Mouse (Mus musculus) embryonic facial prominence, embryonic 13.5 days (tissue): ENCODE measurements around the gene Kdm2a. TPM values are rescaled to one million over a fixed set of nuclear protein-coding genes. Genes with fewer than 3 reads are reported as not detected.

ENCODE experiments used
- ATAC-seq: fragments of 200-750 bp; cut with Nextera tagmentation; 2 replicates; pipeline ENCODE4 v1.8.0; 2017; ENCODE audit warnings: low read depth; ENCODE audit not compliant: insufficient number of reproducible peaks, insufficient read depth, low FRiP score, low TSS enrichment
- H3K27ac ChIP-seq: fragments of 300-500 bp; sonication (generic); 2 replicates; pipeline ENCODE4 v1.5.1; 2015; ENCODE audit warnings: moderate library complexity, mild to moderate bottlenecking, inconsistent platforms
- H3K27me3 ChIP-seq: fragments of 300-500 bp; sonication (generic); 2 replicates; pipeline ENCODE4 v1.6.1; 2015; ENCODE audit warnings: mild to moderate bottlenecking, inconsistent platforms
- H3K36me3 ChIP-seq: fragments of 300-500 bp; sonication (generic); 2 replicates; pipeline ENCODE4 v1.6.1; 2015; ENCODE audit warnings: mild to moderate bottlenecking, inconsistent platforms
- H3K4me1 ChIP-seq: fragments of 300-500 bp; sonication (generic); 2 replicates; pipeline ENCODE4 v1.6.1; 2015; ENCODE audit warnings: inconsistent platforms
- H3K4me2 ChIP-seq: fragments of 300-500 bp; sonication (generic); 2 replicates; pipeline ENCODE4 v1.6.1; 2015; ENCODE audit warnings: moderate library complexity, mild to moderate bottlenecking, inconsistent platforms
- H3K4me3 ChIP-seq: fragments of 300-500 bp; sonication (generic); 2 replicates; pipeline ENCODE4 v1.5.1; 2015; ENCODE audit warnings: mild to moderate bottlenecking, inconsistent platforms
- H3K9ac ChIP-seq: fragments of 300-500 bp; sonication (generic); 2 replicates; pipeline ENCODE4 v1.6.1; 2015; ENCODE audit warnings: mild to moderate bottlenecking, inconsistent platforms
- H3K9me3 ChIP-seq: fragments of 300-500 bp; sonication (generic); 2 replicates; pipeline ENCODE4 v1.6.1; 2016; ENCODE audit warnings: inconsistent platforms
- WGBS: fragments of 180-500 bp; shearing (Covaris S2); methylation state at CpG from one replicate; pipeline ENCODE4 v1.1.7; 2015; ENCODE audit warnings: mixed read lengths; 5-methylcytosine and 5-hydroxymethylcytosine counted together
- polyA plus RNA-seq: library from polyadenylated mRNA; unstranded; fragments of >200 nt; fragmentation: Nextera tagmentation; extraction: Ambion mirVana; gene quantifications from 2 replicates; pipeline ENCODE4 v1.2.1, GENCODE M21; 2015

Gene Kdm2a
- polyA plus RNA-seq, 1 experiment from 2014 or later = 53.6 TPM

GRCm38 (mm10) chr19:4295391-4295790, 102.7 kb downstream of the Kdm2a start:
- Histone ChIP-seq H3K9me3 (no peaks in the 10 kb centered on the region), H3K27ac (no peak overlapping the region), H3K36me3 (peaks cover 61% of the 10 kb centered on the region), H3K27me3 (no peaks in the 10 kb centered on the region), H3K4me1 (peaks cover 26% of the 10 kb centered on the region), H3K4me3 (no peak overlapping the region), H3K4me2 (no peak overlapping the region), H3K9ac (no peak overlapping the region)
- no peak for ATAC-seq
- WGBS = 85% methylated on average over 4 of the region's 4 CpGs

GRCm38 (mm10) chr19:4294381-4295097, 103.5 kb downstream of the Kdm2a start:
- 72% methylated on average over 14 of the region's 14 CpGs for WGBS
- Histone ChIP-seq H3K9ac (peak overlapping the region; percentile 6; the same call in 1 of the 2 replicates), H3K27me3 (no peaks in the 10 kb centered on the region), H3K4me3 (no peak overlapping the region), H3K4me1 (peaks cover 18% of the 10 kb centered on the region), H3K36me3 (peaks cover 69% of the 10 kb centered on the region), H3K9me3 (no peaks in the 10 kb centered on the region), H3K27ac (0 out of 2 replicates have a peak overlapping the region, but pooled peaks have one; percentile 12), H3K4me2 (no peak overlapping the region)
- no peak for ATAC-seq

- Histone ChIP-seq H3K9ac (no peak overlapping the region), H3K4me1 (0 out of 2 replicates have a peak, but pooled peaks cover 8% of the 10 kb centered on the region), H3K27me3 (no peaks in the 10 kb centered on the region), H3K36me3 (peaks cover 97% of the 10 kb centered on the region), H3K27ac (no peak overlapping the region), H3K4me2 (no peak overlapping the region), H3K9me3 (no peaks in the 10 kb centered on the region), H3K4me3 (no peak overlapping the region)
- WGBS = 93% methylated on average over 11 of the region's 11 CpGs
- no peak for ATAC-seq
These were observed 106.9 kb downstream of the Kdm2a start for GRCm38 (mm10) chr19:4291161-4291560.

- H3K27ac ChIP-seq = no peak overlapping the region
- ATAC-seq = no peak
- H3K9me3 ChIP-seq = no peaks in the 10 kb centered on the region
- H3K4me1 ChIP-seq = 0 out of 2 replicates have a peak, but pooled peaks cover 8% of the 10 kb centered on the region
- peaks cover 99% of the 10 kb centered on the region for H3K36me3 ChIP-seq
- H3K27me3 ChIP-seq = no peaks in the 10 kb centered on the region
- H3K4me2 ChIP-seq = no peak overlapping the region
- 74% methylated on average over 15 of the region's 15 CpGs for WGBS
- H3K9ac ChIP-seq = no peak overlapping the region
- H3K4me3 ChIP-seq = no peak overlapping the region
These were observed 107.3 kb downstream of the Kdm2a start for GRCm38 (mm10) chr19:4290749-4291148.

GRCm38 (mm10) chr19:4283653-4284052, 114.4 kb downstream of the Kdm2a start:
- H3K4me1 ChIP-seq = peaks cover 16% of the 10 kb centered on the region
- H3K9ac ChIP-seq = peak overlapping the region; percentile 75
- 52% methylated on average over 7 of the region's 7 CpGs for WGBS
- H3K27me3 ChIP-seq = no peaks in the 10 kb centered on the region
- H3K4me3 ChIP-seq = peak overlapping the region; percentile 55
- no peak for ATAC-seq
- peaks cover 49% of the 10 kb centered on the region for H3K36me3 ChIP-seq
- no peaks in the 10 kb centered on the region for H3K9me3 ChIP-seq
- no peak overlapping the region; the same call in 1 of the 2 replicates for H3K27ac ChIP-seq
- peak overlapping the region; percentile 73 for H3K4me2 ChIP-seq

GRCm38 (mm10) chr19:4282898-4283553, 115.1 kb downstream of the Kdm2a start, which contains the start of gene Ankrd13d:
TSS of gene Ankrd13d (minus strand) at chr19:4283137.
- peak; percentile 89 for ATAC-seq
- no peaks in the 10 kb centered on the region for H3K27me3 ChIP-seq
- H3K4me2 ChIP-seq = peak within 1 kb of the TSS; percentile 73
- peaks cover 16% of the 10 kb centered on the region for H3K4me1 ChIP-seq
- H3K36me3 ChIP-seq = peaks cover 43% of the 10 kb centered on the region
- H3K9me3 ChIP-seq = no peaks in the 10 kb centered on the region
- peak within 1 kb of the TSS; percentile 75 for H3K9ac ChIP-seq
- WGBS = under 1% methylated on average over 45 of the region's 50 CpGs
- peak within 1 kb of the TSS; percentile 55 for H3K4me3 ChIP-seq
- peak within 1 kb of the TSS; percentile 16; the same call in 1 of the 2 replicates for H3K27ac ChIP-seq

GRCm38 (mm10) chr19:4280425-4280824, 117.7 kb downstream of the Kdm2a start:
- peaks cover 16% of the 10 kb centered on the region for H3K4me1 ChIP-seq
- H3K27me3 ChIP-seq = no peaks in the 10 kb centered on the region
- WGBS = 95% methylated on average over 9 of the region's 9 CpGs
- no peak overlapping the region for H3K4me3 ChIP-seq
- H3K27ac ChIP-seq = no peak overlapping the region
- no peak overlapping the region for H3K4me2 ChIP-seq
- H3K9me3 ChIP-seq = peaks cover 3% of the 10 kb centered on the region; the same call in 1 of the 2 replicates
- no peak overlapping the region for H3K9ac ChIP-seq
- peaks cover 21% of the 10 kb centered on the region for H3K36me3 ChIP-seq
- no peak for ATAC-seq

GRCm38 (mm10) chr19:4279487-4279886, 118.6 kb downstream of the Kdm2a start:
- Histone ChIP-seq H3K27ac (no peak overlapping the region), H3K9ac (no peak overlapping the region), H3K4me3 (no peak overlapping the region), H3K27me3 (no peaks in the 10 kb centered on the region), H3K36me3 (peaks cover 17% of the 10 kb centered on the region), H3K4me2 (no peak overlapping the region), H3K9me3 (peaks cover 3% of the 10 kb centered on the region; the same call in 1 of the 2 replicates), H3K4me1 (peaks cover 16% of the 10 kb centered on the region)
- WGBS = 97% methylated on average over 1 of the region's 1 CpGs
- no peak for ATAC-seq

- ATAC-seq = no peak
- WGBS = 92% methylated on average over 11 of the region's 11 CpGs
- Histone ChIP-seq H3K9me3 (peaks cover 3% of the 10 kb centered on the region; the same call in 1 of the 2 replicates), H3K4me3 (no peak overlapping the region), H3K9ac (no peak overlapping the region), H3K27me3 (peaks cover 30% of the 10 kb centered on the region), H3K27ac (no peak overlapping the region), H3K4me1 (peaks cover 14% of the 10 kb centered on the region), H3K4me2 (no peak overlapping the region), H3K36me3 (peaks cover 21% of the 10 kb centered on the region)
These were observed 127.1 kb downstream of the Kdm2a start for GRCm38 (mm10) chr19:4270972-4271371.

- H3K9ac ChIP-seq = no peak overlapping the region
- H3K4me1 ChIP-seq = peaks cover 14% of the 10 kb centered on the region
- H3K36me3 ChIP-seq = peaks cover 25% of the 10 kb centered on the region
- 65% methylated on average over 6 of the region's 6 CpGs for WGBS
- no peaks in the 10 kb centered on the region for H3K9me3 ChIP-seq
- no peak overlapping the region for H3K4me3 ChIP-seq
- H3K4me2 ChIP-seq = no peak overlapping the region
- ATAC-seq = no peak
- H3K27ac ChIP-seq = no peak overlapping the region
- peaks cover 30% of the 10 kb centered on the region for H3K27me3 ChIP-seq
These were observed 127.9 kb downstream of the Kdm2a start for GRCm38 (mm10) chr19:4270187-4270586.

GRCm38 (mm10) chr19:4268566-4269361, 129.3 kb downstream of the Kdm2a start, which contains the start of gene Ssh3:
TSS of gene Ssh3 (minus strand) at chr19:4269180.
- 0 out of 2 replicates have a peak within 1 kb of the TSS, but pooled peaks have one; percentile 19 for H3K27ac ChIP-seq
- peak within 1 kb of the TSS; percentile 74 for H3K4me2 ChIP-seq
- H3K9ac ChIP-seq = peak within 1 kb of the TSS; percentile 76
- peaks cover 34% of the 10 kb centered on the region for H3K36me3 ChIP-seq
- peaks cover 14% of the 10 kb centered on the region for H3K4me1 ChIP-seq
- H3K9me3 ChIP-seq = no peaks in the 10 kb centered on the region
- peak within 1 kb of the TSS; percentile 58 for H3K4me3 ChIP-seq
- ATAC-seq = peak; percentile 78
- WGBS = 4% methylated on average over 46 of the region's 46 CpGs
- H3K27me3 ChIP-seq = peaks cover 30% of the 10 kb centered on the region
